Mouse (Mus musculus) cerebellum, postnatal 25 days (tissue): ENCODE data around the gene Ncam1.

Experiments used
- DNase-seq, 2 experiments: peaks; one replicate each; pipeline ENCODE4 v3.0.0; 2021; ENCODE audit warnings: mixed read lengths in 2 of 2

Gene Ncam1

DNA sequence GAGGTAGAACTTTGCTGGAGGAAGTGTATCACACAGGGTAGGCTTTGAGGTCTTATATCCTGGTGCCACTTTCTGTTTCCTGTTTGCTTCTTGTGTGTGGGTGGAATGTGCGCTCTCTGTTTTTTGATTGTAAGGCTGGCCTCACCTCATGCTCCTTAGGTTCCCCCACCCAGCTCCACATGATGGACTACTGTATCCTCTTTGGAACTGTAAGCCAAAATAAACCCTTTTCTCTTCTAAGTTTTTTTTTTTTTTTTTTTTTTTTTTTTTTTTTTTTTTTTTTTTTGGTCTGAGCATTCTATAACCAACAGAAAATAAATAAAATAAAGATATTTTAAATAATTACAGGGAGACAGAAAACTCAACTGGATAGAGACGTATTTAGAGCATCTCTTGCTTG is 239.8 kb downstream of the Ncam1 start:
- DNase-seq: no peak

DNA sequence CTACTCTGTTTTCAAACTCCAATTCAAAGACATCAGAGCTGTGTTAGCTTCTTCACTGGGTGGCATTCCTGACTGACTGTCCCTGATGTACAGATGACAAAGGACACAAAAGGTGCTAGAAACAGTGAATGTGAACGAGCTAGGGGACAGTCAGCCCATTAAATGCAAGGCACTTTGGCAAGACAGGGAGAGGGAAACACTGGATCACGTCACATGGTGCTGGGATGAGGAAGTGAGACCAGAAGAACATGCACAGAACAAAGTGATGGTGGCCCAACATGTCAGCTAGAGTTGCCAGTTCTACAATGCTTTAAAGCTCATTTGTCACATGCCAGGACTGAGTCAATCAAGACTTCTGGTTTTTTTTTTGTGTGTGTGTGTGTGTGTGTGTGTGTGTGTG is 247.4 kb downstream of the Ncam1 start:
- no peak for DNase-seq

DNA sequence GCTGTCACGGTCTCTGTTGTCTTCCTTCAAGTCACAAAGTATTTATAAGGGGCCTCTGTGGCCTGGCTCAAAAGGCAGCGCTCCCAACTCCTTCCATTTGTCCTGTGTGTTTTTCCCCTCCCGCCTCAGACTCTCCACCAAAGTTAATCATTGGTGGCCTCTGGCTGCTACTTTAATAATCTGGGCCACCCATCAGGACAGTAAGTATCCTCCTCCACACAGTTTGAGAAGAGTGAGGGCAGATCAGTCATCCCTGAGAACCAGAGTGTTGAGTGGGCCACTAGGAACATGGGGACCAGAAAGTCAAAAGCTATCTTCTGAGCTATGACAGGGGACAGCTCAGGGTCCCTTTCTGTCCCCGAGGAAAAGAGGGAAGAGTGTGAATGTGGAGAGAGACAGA is 256.1 kb downstream of the Ncam1 start:
- no peak for DNase-seq

DNA sequence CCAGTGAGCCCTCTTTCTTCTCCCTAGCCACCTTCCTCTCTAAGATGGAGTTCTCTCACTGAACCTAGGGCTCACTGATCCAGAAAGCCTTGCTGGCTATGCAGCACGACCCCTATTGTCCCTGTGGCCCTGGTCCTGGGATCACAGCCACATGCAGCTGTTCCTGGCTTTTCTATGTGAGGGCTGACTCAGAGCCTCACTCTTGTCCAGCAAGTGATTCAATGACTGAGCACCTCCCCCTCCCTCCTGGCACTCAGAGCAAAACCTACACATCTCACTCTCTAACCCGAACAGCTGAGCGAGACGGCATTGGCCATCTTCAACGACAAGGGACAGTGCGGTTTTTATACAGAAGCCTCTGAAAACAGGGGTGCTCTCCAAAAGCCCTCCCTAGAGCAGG is 260.9 kb downstream of the Ncam1 start:
- no peak for DNase-seq

DNA sequence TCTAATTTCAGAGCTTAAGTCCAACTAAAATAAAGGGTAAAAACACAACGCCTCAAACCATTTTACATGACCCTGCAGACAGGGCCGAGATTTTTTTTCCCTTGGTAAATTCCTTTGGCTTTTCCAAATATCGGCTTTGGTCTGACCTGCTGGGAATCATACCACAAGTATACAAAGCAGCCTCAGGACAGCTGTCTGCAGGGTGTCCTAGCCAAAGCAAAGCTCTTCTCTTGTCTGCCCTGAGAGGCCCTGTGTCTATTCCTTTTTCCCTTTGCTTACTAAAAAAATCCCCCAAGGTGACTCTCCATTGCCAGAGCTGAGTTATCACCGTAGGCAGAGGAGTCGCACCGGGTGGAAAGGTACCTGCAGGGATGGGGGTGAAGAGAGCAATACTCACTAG is 262.1 kb downstream of the Ncam1 start:
- DNase-seq: no peak

DNA sequence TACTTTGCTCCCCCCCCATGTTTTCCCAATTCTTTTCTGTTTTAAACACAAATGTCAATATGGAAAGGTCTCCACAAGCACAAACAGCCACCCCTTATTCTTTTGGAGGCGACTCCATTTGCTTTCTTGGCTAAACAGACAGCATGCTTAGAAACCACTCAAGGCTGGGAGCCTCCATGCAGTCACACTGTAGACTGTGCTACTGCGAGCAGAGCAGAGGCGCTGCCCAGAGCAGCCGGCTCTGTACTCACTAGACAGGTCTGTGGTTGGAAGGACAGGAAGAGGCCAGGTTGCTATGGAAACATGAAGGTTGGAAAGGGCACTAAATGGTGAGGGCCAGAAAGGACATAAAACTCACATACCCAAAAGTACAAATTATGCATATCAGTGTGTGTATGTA is 263.8 kb downstream of the Ncam1 start:
- DNase-seq: no peak

DNA sequence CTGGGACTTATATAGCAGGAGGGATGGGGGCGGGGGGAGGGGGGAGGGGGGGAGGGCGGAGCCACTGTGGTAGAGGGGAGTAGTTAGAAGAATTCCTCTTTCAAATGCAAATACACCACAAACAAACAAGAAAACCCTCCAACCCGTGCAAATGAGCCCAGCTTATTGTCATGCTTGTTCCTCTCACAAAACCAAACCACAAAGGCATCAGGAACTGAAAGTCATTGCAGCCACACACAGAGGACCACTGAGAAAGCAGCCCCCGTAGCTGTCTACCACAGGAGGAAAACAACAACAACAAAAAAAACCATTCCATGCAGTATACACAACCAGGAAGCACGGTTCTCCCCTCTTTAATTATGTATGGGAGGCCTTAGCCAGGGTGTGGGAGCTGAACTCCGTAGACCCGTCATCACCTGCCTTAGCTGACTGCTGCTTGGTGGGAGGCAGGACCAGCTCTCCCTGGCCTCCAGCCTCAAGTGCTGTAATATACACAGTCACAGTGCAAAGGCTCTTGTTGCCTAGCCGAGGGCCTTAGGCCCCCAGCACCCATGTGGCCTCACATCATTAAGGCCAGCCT is 264.7 kb downstream of the Ncam1 start:
- DNase-seq: no peak

DNA sequence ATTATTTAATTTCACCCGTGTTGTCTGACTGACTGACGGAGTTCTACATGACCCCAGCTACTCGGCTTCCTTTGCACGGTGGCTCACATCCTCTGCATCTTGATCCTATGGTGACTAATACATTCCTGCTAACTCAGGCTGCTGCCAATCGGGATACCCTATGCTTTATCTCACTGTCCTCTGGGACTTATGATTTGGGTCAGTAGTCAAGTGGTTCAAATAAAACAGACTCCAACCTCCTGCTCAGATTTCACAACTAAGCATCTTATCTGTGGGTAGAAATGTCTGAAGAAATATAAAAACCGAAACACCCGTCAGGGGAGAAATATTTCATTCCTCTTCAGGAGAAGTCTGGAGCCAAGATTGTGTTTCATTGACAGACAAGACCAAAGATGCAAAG is 265.3 kb downstream of the Ncam1 start:
- no peak for DNase-seq

DNA sequence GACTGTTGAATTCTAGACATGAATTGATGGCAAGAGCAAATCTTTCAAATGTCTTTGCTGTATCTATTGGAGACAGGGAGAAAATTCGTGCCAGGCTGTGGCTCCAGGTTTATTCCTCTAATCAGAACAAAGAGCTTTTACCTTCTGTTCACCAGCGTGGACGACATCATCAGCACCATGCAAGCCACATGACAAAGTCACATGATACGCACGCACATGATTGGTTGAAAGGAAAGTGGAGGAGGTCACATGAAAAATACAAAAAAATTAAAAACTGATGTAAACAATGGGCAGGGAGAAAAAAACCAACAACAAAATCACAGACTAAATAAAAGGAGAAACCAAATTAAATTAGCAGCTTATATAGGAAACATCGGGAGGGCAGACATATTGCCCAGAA is 266.9 kb downstream of the Ncam1 start:
- DNase-seq: no peak

DNA sequence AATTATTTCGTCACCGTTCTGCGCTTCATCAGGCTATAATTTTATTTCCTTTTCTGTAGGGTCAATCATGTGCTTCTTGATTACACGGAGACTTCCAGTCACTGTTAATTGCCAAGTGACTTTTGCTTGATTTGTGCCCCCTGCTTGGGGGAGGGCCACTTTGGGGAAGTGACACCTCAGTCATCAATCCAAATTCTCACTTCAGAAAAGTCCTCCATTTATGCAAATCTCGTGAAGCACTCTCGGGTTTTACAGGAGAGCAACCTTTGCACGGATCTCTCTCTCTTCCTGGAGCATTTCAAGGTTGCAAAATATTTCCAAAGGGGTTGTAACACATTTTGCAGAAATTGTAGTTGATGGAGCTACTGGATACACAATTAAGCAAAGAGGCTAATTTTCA is 267.5 kb downstream of the Ncam1 start:
- no peak for DNase-seq

DNA sequence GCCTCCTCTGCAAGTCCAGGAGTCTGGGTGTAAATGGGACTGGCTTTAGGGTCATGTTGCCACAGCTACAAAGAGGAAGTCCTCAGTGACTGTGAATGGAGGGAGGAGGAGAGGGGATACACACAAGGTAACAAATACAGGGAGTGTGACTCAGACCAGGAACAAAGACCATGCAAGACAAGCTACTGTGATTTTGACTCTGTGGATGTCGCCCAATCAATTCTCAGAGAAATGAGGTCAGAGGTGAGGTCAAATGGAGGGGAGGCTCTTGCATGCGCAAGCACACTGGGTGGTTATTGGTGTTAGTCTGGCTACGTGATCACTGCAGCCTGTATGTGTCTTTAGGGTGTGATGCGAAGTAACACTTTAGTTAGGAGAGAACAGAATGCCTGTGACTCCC is 268.0 kb downstream of the Ncam1 start:
- no peak for DNase-seq

DNA sequence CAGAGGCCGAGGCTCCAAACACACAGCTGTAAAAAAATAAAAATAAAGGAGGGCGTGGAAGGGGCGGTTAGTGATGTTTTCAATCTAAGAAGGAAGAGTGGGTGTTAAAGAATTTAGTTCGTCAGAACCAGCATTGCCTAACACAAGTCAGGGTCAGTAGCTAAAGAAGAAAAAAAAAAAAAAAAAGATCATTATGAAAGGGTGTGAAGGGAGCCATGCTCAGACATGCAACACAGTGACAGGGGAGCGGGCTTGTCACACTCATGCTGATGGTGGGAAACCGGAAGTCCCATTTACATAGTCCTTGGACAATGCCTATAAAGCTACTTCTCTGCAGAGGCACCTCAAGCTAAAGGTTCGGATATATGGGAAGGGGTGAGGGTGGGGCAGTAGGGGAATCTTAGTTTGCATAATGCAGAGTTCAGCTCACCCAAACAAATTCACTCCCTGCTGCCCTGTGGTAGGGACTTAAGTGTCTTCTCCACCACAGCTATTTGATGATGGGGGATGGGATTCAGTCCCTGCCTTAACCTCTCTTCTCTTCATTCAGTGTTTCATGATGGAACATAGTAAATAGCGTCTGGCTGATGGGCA is 269.3 kb downstream of the Ncam1 start:
- no peak for DNase-seq

DNA sequence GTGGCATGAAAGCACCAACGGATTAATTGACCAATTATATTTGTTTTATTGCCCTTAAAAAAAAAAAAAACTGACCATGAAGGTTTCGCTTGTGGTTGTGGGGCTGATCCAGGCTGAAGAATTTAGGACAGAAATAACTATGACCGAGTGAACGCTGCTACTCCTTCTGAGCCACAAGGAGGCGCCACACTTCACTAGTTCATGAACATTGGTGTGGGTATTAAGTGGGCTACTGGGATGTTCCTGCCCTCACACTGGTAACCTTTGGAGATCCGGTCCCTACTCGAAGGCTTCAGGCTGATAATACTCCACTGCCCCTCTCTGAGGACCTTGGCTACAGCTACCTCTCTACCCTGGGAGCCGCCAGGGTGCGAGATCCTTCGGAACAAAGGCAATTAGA is 269.8 kb downstream of the Ncam1 start:
- peak; percentile 51 to 75 for DNase-seq

DNA sequence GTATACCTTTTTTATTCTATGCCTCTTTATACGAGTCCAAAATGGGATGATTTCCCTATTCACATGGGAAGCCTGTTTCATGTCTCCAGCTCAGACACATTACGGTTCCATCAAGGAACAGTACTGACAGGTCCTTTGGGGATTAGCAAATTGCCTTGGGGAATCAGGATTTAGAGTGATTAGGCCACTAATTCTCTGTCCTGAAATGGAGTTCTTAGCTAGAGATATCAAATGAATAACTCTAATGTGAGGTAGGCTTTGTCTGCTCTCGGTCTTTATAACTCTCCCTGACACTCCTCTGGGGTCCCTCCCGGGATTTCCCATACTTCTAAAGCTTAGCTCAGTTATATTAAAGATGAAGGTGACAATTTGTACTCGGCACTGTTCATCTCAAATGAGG is 270.7 kb downstream of the Ncam1 start:
- DNase-seq: no peak

DNA sequence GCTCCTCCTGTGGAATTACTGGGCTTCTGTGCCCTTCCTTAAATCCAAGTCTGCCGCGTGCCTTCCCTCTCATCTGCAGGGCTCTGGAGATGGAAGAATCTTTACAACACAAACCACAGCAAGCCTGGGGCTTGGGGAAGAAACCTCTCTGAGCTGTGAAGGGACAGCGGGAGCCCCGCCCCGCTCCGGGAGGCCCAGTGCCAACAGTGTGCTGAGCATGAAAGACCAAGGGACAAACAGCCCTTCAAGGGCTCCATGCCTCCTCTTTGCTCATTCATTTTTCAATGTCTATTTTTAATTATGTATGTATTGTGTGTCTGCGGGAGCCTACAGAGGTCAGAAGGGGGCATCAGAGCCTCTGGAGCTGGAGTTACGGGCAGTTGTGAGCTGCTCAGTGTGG is 271.4 kb downstream of the Ncam1 start:
- peak in 1 of 2 experiments; percentile 27 for DNase-seq

DNA sequence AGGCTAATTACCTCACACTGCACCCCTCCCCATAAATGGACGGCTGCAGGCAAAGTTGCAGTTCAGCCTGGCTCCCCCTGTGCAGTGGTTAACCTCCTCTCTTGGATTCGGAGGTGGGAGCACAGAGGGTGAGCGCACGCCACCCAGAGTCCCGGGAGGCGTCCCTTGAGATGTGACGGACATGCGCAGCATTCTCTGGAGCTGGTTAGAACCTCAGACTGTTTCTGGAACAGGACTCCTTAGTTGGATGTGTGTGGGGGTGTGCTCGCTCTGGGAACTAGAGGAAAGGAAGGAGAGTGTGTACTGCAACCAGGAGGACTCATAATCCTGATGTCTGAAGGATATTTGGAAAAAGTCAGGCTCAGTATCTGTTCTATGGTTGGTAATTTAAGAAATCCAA is 274.0 kb downstream of the Ncam1 start:
- DNase-seq: no peak

DNA sequence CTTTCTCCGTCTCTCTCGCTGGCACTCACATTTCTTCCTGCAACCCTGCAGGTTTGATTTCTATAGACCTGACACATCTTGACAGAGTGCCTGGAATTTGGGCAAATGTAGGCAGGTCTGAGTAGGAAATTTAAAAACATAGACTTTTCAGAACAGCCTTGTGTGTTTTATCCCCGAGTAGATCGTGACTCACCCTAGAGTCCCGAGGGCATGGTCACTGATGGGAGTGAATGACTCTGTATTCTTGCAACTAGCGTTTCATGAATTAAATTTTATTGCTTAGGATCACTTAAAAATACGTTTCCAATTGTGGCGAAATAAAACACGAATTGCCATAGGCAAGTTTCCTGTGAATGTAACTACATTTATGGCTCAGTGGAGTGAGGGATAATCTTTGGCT is 274.8 kb downstream of the Ncam1 start:
- no peak for DNase-seq

DNA sequence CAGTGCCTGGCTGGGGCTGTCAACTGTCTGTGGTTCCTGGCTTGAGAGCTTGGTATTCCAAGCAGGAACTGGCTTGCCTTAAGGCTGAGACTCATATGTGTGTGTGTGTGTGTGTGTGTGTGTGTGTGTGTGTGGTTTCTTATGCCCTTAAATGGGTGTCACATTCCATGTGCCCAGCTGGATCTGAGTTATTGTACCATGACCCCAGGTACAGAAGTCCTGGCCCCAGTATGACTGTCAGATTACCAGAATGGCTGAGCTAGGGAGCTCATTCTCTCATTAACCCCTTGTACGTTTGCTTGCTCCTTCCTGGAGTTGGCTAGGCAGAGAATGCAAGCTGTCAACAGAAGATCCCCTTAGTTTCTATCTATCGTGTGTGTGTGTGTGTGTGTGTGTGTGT is 284.4 kb downstream of the Ncam1 start:
- no peak for DNase-seq

DNA sequence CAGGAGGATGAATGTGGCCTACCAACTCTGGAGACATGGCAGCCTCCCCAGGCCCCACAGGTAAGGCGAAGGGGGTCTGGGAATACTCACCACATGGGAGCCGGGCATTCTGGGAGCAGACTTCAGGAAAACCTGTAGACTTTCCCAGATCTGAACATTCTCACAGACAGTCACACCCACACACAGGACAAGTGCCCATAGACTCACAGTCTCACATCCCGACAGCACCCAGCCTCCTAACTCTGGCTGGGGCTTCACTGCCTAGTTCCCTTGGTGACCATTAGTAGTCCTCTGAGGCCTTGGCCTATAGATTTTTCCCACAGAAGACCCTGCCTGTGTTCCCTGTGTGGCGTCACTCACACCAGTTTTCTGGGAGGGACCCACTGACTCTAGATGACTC is 288.1 kb downstream of the Ncam1 start:
- DNase-seq: no peak

DNA sequence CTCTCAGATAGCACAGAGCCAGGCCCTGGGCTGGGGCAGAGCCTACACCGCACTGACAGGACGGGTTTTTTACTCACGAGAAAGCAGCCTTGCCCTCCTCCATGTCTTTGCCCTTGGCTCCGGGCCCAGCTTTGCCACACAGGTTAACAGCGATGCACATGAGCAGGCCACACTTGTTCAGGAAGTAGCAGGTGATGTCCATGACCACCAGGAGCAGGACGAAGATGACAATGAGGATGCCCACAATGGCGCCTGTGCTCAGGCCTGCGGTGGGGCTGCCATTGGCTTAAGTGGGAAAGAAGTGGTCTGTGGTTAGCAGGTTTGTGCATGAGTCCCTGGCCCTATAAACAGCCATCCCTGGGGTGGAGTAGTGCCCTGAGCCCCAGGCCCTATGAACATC is 289.1 kb downstream of the Ncam1 start:
- no peak for DNase-seq

DNA sequence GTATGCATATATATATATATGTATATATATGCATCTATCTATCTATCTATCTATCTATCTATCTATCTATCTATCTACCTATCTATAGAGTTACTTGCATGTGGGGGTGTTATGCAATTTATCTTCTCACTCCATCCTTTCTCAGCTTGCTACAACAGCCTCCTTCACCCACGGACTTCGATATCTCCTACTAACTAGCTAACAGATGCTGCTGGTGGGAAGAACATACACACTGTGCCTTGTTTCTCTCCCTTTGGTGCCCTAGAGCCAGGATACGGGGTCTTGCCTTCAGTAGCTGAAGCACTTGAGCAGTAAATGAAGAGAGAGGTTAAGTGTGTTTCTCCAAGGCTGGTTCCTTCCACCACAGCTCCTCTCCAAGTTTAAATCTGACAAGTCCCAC is 289.6 kb downstream of the Ncam1 start:
- no peak for DNase-seq

DNA sequence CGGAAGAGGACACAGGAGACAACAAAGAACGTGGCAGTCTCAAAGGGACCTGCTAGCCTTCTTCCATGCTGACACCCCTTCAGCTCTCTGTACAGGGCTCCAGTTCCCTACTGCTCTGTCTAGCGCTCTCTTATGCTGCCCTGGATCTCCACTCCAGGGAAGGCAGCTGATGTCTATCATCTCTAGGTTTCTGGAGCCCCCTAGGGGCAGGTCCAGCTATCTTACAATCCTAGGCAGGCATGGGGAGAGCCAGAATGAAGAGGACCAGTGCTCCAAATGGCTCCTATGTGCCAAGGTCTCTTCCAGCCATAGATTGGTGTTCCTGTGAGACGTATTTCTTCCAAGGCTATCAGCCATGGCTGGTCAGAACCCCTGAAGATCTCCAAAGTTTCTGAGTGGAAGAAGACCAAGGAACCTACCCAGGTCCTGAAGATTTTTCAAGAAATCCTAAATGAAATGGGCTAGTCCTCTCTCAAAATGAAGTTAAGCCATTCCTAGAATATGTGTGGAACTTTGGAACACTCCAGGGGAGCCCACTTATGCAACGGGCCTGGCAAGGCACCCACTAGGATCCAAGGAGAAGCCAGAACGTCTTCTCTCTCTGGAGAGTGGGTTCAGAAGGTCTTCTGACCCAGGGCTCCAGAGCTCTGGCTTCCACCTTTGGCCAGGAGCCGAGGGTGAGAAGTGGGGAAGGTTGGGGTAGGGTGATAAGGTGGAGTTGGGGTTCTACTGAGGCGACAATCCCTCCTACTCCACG is 290.7 kb downstream of the Ncam1 start:
- peak in 1 of 2 experiments; percentile 24 for DNase-seq

DNA sequence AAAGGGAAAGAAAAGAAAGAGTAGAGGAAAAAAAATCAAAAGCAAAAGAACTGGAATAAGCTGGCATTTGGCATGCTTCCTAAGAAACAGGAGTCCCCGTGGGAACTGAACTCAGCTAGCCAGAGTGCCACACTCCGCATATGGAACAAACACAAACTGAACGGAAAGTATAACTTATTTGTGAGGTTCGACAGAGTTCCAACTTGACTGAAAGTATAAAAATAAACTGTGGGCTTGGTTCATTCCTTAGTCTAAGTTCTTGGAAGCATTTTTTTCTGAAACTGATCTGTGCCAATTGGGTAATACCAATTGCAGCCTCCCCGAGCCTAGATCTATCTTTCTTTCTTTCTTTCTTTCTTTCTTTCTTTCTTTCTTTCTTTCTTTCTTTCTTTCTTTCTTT is 294.1 kb downstream of the Ncam1 start:
- DNase-seq: no peak

DNA sequence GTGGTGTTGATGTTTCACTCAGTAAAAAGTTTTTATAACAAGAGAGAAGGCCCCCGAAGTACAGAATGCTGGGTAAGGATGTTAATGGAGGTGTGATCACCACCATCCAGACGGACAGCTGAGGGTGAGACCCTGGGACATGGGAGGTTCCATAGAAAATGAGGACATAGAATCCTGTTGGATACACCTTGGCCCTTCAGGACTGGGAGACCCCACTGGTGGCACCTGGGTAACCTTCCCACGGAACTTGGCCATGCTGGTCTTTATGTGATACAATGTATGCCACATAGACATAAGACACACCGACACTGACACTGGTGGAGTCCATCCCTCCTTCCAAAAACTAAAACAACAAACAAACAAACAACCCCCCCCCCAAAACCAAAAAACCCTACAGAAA is 296.5 kb downstream of the Ncam1 start:
- DNase-seq: no peak

DNA sequence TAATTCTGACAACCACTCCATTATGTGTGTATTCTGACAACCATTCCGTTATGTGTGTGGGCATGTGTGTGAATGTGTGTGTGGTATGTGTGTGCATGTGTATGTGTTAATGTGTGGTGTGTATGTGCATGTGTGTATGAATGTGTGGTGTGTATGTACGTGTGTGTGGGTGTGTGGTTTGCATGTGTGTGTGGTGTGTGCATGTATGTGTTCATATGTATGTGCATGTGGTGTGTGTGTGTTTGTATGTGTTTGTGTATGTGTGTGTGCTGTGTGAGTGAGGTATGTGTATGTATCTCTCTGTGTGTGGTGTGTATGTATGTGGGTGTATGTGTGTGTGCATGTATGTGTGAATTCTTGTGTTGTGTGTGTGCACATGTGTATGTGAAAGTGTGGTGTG is 298.8 kb downstream of the Ncam1 start:
- DNase-seq: no peak
